Mouse (Mus musculus): ENCODE data around the gene 1700001O22Rik.
A peak's percentile ranks its signal among the peaks of the same experiment; 100 is the strongest.

Gene 1700001O22Rik

DNA sequence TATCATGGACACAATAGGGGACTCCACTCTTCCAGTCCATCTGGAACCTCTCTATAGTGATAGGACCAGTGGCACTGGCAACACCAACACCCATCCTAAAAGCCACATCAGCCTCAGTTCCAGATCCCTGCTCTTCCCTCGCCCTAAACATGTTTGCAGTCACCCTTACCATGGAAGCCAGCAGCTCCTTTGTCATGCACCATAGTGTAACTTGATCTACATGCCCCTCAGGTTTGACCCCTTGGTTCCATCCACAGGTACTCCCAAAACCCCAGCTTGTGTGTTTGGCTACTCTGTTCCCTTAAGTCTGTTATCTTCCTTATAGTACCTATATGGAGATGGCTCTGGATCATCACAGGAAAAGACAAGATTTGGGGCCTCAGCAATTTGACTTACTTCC is 12.9 kb upstream of the 1700001O22Rik start:
- no peak for DNase-seq (ENCODE audit: low read depth, low spot score)

DNA sequence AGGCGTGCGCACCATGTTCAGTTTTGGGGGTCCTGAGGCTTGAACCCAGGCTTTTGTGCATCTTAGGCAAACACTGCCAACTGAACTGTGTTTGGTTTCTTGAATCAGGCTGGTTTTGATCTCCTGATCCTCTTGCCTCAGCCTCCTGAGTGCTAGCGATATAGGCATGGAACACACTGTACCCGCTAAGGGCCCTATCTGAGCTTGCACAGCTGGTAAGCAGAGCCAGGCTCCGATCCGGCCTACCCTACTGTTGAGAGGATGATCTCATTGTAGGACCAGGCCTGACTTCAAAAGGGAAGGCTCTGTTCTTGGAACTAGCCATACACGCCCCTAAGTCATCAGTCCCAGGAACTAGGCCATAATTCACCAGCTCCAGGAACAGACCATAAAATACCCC is 7.1 kb upstream of the 1700001O22Rik start:
- no peak for DNase-seq (ENCODE audit: low read depth, low spot score)

DNA sequence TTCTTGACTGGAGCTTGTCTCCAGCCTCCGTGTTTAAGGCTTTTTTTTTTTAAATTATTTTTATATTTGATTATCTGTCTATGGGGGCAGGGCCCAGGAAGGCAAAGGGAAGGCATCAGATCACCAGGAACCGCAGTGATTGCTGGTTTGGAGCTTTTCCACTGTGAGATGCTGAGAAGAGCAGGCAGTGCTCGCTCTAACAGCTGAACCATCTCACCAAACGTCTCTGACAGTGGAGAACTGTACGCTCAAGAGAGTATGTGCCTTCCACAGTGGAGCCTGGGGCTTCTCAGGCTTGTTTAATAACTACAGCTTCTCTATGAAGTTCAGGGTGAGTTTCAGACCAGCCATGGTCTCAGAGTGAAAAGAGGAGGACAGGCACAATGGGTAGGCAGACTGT is 6.0 kb upstream of the 1700001O22Rik start:
- DNase-seq (ENCODE audit: low read depth, low spot score) = no peak

DNA sequence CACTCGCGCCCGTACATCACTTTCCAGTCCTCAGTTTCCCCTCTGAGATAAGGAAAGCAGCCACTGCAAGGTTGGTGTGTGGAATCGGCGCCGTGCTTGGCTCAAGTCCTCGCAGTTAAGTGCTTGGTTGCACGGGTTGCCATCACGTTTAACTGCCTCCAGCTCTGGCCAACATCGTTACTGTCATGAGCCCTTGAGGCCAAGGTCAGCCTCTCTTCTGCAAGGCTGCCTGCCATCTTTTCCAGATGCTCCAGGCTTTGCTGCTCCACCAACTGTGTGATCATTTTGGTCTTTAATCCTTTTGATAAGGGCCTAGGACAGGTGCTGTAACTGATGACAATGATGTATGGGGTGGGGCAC is 4.8 kb upstream of the 1700001O22Rik start:
- DNase-seq (ENCODE audit: low read depth, low spot score) = no peak

DNA sequence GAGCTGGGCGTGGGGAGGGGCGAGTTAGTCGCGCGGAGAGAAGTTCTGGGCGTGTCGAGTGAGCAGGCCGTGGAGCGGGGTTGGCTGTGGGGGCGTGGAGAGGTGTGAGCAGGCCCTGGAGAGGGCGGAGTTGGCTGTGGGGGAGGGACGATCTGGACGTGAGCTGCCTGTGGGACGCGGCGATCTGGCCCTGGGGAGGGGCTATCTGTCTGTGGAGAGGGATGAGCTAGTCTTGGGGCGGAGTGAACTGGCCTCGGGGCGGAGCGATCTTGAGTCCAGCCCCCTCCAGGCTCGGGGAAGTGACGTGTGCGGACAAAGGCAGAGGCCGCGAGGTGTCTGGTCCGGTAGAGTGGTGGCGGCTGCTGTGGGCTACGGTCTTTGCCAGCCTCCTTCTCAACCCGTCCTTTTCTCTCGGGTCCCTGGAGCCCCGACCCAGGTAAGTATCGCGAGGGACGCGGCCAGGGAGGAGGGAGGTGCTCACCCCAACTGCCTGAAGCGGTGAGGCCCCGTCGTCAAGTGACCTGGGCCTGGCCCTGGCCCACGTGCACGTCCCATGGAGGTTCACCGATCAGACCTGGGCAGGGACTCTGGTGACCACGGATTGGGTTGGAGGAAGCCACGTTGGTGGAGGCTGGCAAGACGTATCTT is 4.3 kb upstream of the 1700001O22Rik start, which contains the start of gene Ntmt1:
Ntmt1 (plus strand) TSS at position 179 of the 648 bp plus-strand sequence.
- peak; percentile 99 for DNase-seq (ENCODE audit: low read depth, low spot score)

DNA sequence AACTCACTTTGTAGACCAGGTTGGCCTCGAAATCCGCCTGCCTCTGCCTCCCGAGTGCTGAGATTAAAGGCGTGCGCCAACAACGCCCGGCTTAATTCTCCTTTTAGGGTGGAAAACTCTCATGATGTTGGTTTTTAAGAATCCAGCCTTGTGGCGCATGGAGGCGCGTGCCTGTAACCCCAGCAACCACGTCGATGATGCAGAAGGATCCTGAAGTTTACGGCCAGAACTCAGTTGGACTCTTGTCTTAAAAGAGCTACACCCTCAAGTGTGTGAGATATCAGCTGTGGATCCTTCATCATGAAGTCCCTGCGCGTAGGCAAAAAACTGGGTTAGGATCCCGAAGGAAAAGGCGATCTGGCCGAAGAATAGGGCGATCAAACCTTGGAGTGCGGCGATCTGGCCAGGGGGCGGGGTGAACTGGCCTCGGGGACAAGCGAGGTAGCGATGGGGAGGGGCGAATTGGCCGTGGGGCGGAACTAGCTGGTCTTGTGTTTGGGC is 3.7 kb upstream of the 1700001O22Rik start:
- no peak for DNase-seq (ENCODE audit: low read depth, low spot score)

DNA sequence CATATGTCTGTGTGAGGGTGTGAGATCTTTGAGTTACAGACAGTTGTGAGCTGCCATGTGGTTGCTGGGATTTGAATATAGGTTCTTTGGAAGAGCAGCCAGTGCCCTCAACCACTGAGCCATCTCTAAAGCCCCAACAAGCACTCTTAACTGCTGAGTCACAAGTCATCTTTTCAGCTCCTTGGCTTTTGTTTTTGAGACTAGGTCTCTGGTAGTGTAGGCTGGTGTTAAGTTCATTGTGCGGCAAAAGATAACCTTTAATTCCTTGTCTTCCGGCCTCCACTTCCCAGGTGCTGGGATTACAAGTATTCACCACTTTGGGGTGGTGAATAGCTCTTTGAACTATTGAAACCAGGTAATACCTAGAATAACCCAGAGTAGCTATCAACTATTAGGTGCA is 2.5 kb upstream of the 1700001O22Rik start:
- DNase-seq (ENCODE audit: low read depth, low spot score) = no peak

DNA sequence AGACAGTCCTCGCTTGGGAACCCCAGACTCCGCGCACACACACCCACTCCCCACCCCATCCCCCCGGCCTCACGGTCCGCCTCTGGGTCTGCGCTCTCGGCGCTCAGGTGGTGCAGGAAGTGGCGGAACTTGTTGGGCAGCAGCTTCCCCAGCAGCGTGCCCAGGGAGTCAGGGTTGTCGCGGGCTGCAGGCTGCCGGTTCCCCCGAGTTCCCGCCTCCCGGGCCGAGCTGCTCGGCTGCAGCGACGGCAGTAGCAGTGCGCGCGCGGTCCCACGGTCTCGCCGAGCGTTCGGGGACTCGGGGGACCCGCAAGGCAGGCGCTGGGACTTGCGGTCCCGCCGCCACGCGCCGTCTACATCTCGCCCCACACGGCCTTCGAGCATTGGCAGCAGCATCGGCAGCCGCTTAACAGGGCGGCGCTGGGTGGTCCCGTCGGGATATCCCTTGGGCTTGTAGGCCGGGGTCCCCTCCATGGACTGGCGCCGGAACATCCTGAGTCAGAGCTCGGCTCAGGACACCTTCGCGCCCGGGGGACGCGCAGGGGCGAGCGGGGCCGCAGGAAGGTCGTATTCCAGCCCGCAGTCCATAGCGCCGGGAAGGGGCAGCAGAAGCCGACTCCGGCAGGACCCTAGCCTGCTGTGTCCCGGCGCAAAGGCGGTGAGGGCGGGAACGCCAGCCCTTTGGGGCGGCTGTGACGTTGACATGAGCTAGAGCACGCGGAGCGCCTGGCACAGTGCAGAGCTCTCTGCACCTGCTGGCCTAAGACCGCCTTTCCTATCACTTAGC is 2.2 kb downstream of the 1700001O22Rik start:
- peak; percentile 47 for DNase-seq (ENCODE audit: low read depth, low spot score)

DNA sequence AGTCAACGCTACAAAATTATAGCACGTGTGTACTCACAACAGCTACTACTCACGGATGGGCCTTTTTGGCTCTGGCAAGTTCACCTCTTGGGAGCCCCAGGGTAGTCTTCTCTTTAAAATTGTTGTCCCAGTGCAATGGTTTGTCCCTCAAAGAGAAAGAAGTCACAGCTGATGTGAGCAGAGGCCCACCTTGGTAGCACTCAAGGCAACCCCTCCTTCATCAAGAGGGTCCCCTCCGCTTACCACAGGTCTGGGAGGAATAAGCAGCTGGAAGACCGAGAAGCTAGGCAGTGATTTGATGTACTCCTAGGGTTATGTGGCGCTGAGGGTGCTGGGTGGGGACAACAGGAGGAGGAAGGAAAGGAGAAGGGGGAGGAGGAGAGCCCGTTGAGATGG is 2.8 kb downstream of the 1700001O22Rik start:
- DNase-seq (ENCODE audit: low read depth, low spot score) = no peak

DNA sequence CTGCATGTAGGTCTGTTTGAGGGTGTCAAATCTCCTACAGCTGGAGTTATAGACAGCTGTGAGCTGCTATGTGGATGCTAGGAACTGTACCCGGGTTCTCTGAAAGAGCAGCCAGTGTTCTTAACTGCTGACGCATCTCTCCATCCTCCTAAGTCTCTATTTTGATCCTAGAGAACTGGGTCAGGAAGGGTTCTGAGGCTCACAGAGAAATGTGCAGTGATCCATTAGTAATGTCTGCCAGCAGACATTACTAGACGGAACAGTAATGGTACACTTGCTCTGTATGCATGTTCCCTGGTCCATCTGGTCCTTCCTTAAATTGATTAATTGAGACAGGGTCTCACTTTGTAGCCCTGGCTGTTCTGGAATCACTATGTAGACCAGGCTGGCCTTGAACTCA is 4.0 kb downstream of the 1700001O22Rik start:
- DNase-seq (ENCODE audit: low read depth, low spot score) = no peak

DNA sequence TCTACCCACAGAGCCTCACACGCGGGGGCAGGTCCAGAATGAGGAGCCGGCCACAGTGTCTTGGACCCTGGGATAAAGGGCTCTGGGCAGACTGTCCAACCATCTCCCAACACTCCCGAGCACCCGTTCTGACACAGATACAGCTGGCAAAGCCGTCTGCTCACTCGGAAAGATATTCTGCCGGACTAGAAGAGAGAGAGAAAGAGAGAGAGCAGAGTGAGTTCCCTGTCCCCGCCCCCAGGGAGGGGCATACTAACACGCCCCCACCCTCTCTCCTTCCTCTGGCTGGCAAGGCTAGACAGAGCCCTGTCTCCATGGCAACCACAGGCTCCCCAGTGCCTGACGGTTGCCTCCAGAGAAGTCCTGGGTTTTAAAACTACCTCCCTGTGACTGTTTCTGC is 7.1 kb downstream of the 1700001O22Rik start:
- peak; percentile 92 for DNase-seq (ENCODE audit: low read depth, low spot score)

DNA sequence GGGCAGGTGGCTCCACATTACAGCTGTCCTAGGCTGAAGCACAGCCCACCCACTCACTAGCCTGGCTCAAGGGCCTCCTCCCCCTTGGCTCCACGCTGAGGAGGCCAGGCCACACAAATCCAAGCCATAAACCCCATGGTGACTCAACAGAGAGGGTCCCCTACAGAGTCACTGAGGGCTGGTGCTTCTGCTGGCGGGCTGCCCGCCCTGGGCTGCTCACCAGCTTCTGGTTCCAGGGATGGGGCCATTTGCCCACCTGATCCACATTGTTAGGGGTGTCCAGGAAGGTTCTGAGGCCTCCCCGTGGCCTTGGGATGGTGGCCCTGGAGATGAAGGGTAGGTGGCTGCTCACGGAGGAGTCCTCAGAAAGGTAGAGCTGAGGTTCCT is 7.6 kb downstream of the 1700001O22Rik start:
- no peak for DNase-seq (ENCODE audit: low read depth, low spot score)

DNA sequence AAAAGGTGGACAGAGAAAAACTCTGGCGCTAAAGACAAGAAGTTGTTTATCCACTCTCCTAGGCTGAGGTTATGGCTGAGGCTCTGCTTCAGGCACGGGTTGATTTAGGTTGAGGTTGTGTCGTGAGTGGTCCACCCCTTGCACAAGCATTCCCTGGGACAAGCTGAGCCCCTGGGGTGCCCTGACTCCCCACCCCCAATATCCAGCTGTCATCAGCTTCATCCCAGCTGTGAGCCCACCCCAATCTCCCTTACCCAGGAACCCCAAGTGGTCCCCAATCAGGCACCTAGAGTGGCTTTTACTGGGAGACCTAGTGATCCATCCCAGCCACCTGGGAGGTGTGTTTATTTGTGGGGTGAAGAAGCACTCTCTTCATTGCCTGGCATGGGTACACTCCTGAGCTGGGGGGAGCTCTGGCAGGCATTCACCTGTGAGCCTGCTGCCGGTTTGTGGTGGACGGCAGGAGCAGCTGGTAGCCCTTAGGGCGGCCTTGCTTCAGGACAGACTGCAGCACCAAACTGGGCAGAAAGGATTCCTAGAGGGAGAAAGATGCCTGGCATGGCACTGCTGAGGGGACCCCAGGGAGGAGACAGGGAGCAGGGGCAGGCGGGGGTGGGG is 8.1 kb downstream of the 1700001O22Rik start:
- DNase-seq (ENCODE audit: low read depth, low spot score) = no peak

DNA sequence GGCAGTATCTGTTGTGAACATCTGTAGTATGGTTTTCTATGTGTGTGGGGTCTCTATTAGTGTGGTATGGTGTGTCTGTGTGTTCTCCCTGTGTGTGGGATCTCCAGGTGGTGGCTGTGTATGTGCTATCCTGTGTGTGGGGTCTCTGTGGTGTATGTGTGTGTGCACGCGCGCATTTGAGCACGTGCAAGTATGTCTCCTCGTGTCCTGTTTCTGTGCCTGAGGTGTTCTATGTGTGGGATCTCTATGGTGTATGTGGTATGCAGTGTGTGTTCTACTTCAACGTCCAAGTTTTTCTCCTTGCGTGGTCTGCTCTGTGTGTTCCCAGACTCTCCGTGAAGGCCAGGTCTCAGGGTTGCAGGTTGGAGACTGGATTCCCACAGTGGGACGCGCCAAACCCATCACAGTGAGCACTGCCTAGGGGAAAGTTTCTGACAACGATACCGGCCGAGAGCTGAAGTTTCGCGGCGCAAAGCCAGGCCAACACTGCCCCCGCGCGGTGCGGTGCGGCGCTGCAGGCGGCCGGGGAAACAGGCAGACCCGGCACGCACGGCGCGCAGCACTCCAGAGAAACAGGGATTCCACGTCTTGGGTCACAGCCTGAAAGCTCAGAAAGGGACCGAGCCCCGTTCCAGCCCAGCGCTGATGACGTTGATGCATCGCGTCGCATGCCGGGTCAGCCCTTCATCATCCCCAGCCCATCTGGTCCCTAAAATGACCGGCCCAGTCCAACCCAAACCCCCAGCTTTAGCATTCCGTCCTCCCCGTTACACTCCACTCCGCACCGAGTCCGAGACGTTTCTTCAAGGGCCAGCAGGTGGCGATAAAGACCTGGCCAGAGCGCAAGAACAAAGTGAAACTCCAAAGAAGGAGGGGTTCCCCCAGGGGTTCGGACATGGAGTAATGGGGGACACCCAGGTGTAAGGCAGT is 9.0 kb downstream of the 1700001O22Rik start:
- peak; percentile 87 for DNase-seq (ENCODE audit: low read depth, low spot score)

DNA sequence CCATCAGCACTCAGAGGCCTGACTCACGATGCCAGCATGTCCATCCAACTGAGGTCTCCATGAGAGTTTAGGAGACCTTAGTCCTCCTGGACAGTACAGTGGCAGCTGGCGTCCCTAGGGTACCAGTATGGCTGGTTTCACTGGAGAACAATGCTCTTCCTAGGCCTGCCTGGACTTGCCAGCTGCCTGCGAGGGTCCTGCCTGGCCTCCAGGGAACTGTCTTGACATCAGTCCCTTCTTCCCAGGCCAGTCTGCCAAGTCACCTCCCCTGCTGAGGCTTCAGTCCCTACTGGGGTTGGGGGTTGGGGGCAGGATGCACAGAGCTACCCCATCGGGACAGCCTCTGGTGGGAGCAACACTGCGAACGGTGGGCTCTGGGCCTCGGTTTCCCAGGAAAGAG is 11.4 kb downstream of the 1700001O22Rik start:
- no peak for DNase-seq (ENCODE audit: low read depth, low spot score)

DNA sequence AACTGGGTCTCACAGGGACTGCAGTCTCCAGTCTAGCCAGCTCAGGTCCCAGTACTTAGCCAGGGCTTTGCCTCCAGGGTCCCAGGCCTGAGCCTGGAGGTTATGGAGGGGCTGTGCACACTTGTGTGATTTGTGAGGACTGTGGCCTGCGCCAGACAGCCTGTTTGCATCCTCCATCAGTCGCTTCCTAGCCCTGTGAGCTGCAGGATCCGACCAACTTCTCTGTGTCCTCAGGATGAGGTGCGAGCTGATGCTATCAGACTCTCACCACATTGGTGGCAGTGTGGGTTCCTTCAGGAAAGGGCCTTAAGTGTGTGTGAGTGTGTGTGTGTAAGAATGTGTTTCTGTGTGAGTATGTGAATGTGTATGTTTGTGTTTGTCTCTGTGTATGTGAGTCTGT is 16.0 kb downstream of the 1700001O22Rik start:
- DNase-seq (ENCODE audit: low read depth, low spot score) = no peak

DNA sequence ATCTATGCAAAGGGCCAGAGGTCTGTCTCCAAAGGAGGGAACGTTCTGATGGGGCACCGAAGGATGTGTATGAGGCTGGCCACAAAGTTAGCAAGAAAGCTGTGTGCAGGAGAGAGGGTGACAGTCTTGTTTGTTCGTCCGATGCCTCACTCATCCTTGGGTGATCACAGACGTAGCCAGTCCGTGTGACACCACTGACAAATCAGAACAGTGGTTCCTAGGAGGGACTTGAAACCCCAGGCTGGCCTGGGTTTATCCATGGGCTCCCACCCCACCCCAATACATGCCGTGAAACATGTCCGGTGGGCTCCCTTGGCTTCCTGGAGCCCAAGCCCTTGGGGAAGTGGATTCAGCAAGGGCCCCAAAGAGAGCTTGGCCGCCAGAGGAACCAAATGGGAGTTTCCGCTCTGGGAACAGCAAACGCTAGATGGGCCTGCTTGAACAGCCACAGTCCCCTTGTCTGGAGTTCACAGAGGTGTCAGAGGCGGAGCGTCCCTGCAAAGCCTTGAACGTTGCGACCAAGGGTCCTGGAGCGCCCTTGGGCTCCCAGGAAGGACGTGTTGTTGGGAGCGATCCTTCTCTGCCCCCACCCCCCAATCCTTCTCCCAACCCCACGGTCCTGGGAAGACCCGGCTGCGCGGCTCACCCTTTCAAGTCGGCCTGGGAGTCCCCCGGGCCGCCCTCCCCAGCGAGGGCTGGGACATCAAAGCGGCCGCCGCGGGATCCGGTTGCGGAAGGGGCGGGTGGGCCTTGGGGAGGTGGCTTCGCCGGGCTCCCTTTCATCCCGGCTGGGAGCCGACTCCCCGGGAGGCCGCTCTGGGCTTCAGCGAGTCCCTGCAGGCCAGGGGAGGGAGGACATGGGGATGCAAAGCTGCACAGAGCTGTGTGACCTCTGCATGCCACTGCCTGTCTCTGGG is 19.1 kb downstream of the 1700001O22Rik start:
- peak; percentile 58 for DNase-seq (ENCODE audit: low read depth, low spot score)

DNA sequence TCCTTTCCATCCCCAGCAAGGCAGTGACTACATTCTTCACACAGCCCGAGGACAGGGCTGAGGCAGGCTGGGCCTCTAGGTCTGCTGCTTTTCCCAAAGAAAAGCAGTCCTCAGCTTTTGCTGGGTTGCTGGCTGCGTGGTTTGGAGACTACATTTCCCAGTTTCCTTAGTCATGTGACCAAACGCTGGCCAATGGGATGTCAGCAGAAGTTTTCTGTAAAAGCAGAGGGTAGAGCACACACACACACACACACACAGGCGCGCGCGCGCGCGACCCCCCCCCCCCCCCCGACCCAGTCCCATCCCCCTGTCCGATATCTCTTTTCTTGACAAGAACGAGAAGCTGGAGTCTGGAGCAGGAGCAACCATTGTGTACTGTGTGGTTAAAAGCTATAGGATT is 20.1 kb downstream of the 1700001O22Rik start:
- DNase-seq (ENCODE audit: low read depth, low spot score) = no peak

DNA sequence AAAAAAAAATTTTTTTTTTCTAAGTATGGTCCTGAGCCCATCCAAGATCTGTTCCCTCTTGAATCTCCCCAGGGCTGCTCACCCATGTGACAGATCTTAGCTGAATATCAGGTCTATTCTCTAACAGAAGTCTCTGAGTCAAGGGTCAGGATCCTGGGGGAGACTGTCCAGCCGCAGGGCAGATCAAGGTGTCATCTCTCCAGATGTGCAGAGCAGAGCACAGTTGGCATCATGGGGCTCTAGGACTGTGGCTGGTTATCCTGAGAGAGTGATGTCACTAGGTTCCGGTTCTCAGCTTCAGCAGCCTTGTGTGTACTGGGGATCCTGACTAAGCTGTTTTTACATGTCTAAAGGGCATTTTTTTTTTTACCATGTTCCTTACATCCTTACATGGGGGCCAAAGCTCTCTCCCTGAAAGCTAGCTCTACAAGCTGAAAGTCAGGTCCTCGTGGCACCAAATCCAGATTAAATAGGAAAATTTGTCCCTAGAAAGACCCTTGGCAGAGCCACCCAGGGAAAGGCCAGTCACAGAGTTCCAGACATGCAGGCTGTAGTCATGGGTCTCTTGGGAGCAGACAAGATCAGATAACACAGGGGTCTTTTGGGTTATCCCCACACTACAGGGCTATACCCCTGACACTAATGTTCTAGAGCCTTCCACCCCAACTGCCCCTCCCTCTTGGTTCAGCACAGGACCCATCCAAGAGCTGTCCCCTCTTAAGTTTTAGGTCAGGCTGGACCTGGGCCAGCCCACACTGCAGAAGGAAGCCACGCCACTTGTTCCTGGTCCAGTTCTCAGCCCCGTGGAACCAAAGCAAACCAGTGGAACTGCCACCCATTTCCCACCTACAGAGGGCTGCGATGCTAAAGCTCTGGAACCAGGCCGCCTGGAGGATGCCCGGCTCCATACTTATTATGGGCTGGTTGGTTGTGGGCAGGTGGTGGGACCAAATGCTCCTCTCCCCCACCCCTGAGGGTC is 20.9 kb downstream of the 1700001O22Rik start:
- DNase-seq (ENCODE audit: low read depth, low spot score) = no peak

Data from CD4-positive helper T cell, adult 2 months (primary cell).